Mouse (Mus musculus) intestine, postnatal 0 days (tissue): ENCODE data around the gene Gm17657. TPM values are rescaled to one million over a fixed set of nuclear protein-coding genes. Genes with fewer than 3 reads are reported as not detected.

Experiments
- ATAC-seq: fragments of 200-750 bp; cut with Nextera tagmentation; 2 replicates; pipeline ENCODE4 v1.8.0; 2017; ENCODE audit warnings: mild to moderate bottlenecking, moderate TSS enrichment, moderate library complexity
- H3K27ac ChIP-seq: fragments of 300-500 bp; sonication (generic); 2 replicates; pipeline ENCODE4 v1.5.1; 2014; ENCODE audit warnings: mild to moderate bottlenecking, low read depth, low read length, moderate library complexity
- H3K27me3 ChIP-seq: fragments of 300-500 bp; sonication (generic); replicated peaks from 2 replicates; pipeline ENCODE4 v1.6.1; 2014; ENCODE audit warnings: low read length, mixed read lengths; ENCODE audit not compliant: control insufficient read depth, insufficient read depth
- H3K36me3 ChIP-seq: fragments of 300-500 bp; sonication (generic); 2 replicates; pipeline ENCODE4 v1.6.1; 2014; ENCODE audit warnings: mild to moderate bottlenecking, moderate library complexity; ENCODE audit not compliant: control insufficient read depth, insufficient read depth
- H3K4me1 ChIP-seq: fragments of 300-500 bp; sonication (generic); replicated peaks from 2 replicates; pipeline ENCODE4 v1.6.1; 2014; ENCODE audit warnings: antibody characterized with exemption, low read length, mixed read lengths; ENCODE audit not compliant: control insufficient read depth, insufficient read depth
- H3K4me2 ChIP-seq: fragments of 300-500 bp; sonication (generic); replicated peaks from 2 replicates; pipeline ENCODE4 v1.6.1; 2014; ENCODE audit warnings: low read depth, mild to moderate bottlenecking, moderate library complexity
- H3K4me3 ChIP-seq: fragments of 300-500 bp; sonication (generic); 2 replicates; pipeline ENCODE4 v1.5.1; 2014; ENCODE audit warnings: low read depth, low read length
- H3K9ac ChIP-seq: fragments of 300-500 bp; sonication (generic); 2 replicates; pipeline ENCODE4 v1.6.1; 2014; ENCODE audit warnings: mild to moderate bottlenecking, low read depth, low read length
- H3K9me3 ChIP-seq: fragments of 300-500 bp; sonication (generic); 2 replicates; pipeline ENCODE4 v1.6.1; 2016; ENCODE audit warnings: mixed run types; ENCODE audit not compliant: control insufficient read depth
- CTCF ChIP-seq: sonication (generic); IDR thresholded peaks from 2 replicates; pipeline ENCODE4 v1.5.1; 2016; ENCODE audit warnings: low read depth, mild to moderate bottlenecking, control low read depth, antibody characterized with exemption, moderate library complexity
- WGBS: fragments of 180-500 bp; shearing (Covaris S2); extraction: QIAGEN DNeasy Blood & Tissue Kit; methylation state at CpG from one replicate; pipeline ENCODE4 v1.1.7; 2014; 5-methylcytosine and 5-hydroxymethylcytosine counted together
- polyA plus RNA-seq: library from polyadenylated mRNA; unstranded; fragments of >200 nt; fragmentation: Nextera tagmentation; extraction: Ambion mirVana; gene quantifications from 2 replicates; pipeline ENCODE4 v1.2.1, GENCODE M21; 2015

The Gm17657 gene
- polyA plus RNA-seq, 1 experiment from 2014 or later, result not detected

- H3K27ac ChIP-seq, result no peak overlapping the region
- no peak for TF ChIP-seq CTCF
- WGBS, result 66% methylated on average over 9 of the region's 9 CpGs
- ATAC-seq, result 0 out of 2 replicates have a peak, but pooled peaks have one; percentile 40
- H3K9me3 ChIP-seq, result no peaks in the 10 kb centered on the region
- peaks cover 22% of the 10 kb centered on the region; the same call in 1 of the 2 replicates for H3K36me3 ChIP-seq
- H3K4me1 ChIP-seq, result no peaks in the 10 kb centered on the region
- H3K4me2 ChIP-seq, result no peak overlapping the region
- no peak overlapping the region for H3K9ac ChIP-seq
- no peak overlapping the region for H3K4me3 ChIP-seq
- H3K27me3 ChIP-seq, result no peaks in the 10 kb centered on the region
Measured at GRCm38 (mm10) chr17:29586921-29587320, 37.5 kb upstream of the Gm17657 start.

GRCm38 (mm10) chr17:29585446-29585845 is 36.0 kb upstream of the Gm17657 start:
- H3K4me1 ChIP-seq, result 0 out of 2 replicates have a peak, but pooled peaks cover 2% of the 10 kb centered on the region
- WGBS, result 81% methylated on average over 6 of the region's 6 CpGs
- H3K9me3 ChIP-seq, result no peaks in the 10 kb centered on the region
- H3K4me3 ChIP-seq, result no peak overlapping the region
- H3K36me3 ChIP-seq, result peaks cover 23% of the 10 kb centered on the region; the same call in 1 of the 2 replicates
- no peak overlapping the region for H3K4me2 ChIP-seq
- ATAC-seq, result no peak
- no peak for TF ChIP-seq CTCF
- no peak overlapping the region for H3K27ac ChIP-seq
- no peak overlapping the region for H3K9ac ChIP-seq
- H3K27me3 ChIP-seq, result no peaks in the 10 kb centered on the region

GRCm38 (mm10) chr17:29584737-29585136 is 35.3 kb upstream of the Gm17657 start:
- 0 out of 2 replicates have a peak, but pooled peaks cover 3% of the 10 kb centered on the region for H3K4me1 ChIP-seq
- no peak overlapping the region for H3K4me2 ChIP-seq
- H3K9ac ChIP-seq, result no peak overlapping the region
- no peak overlapping the region for H3K27ac ChIP-seq
- 80% methylated on average over 3 of the region's 3 CpGs for WGBS
- no peak for TF ChIP-seq CTCF
- peaks cover 23% of the 10 kb centered on the region; the same call in 1 of the 2 replicates for H3K36me3 ChIP-seq
- no peak for ATAC-seq
- H3K4me3 ChIP-seq, result no peak overlapping the region
- no peaks in the 10 kb centered on the region for H3K9me3 ChIP-seq
- H3K27me3 ChIP-seq, result no peaks in the 10 kb centered on the region

- H3K9me3 ChIP-seq, result no peaks in the 10 kb centered on the region
- H3K27me3 ChIP-seq, result no peaks in the 10 kb centered on the region
- no peak for TF ChIP-seq CTCF
- H3K27ac ChIP-seq, result no peak overlapping the region
- peaks cover 19% of the 10 kb centered on the region; the same call in 1 of the 2 replicates for H3K36me3 ChIP-seq
- ATAC-seq, result no peak
- no peak overlapping the region for H3K4me2 ChIP-seq
- H3K4me1 ChIP-seq, result 0 out of 2 replicates have a peak, but pooled peaks cover 3% of the 10 kb centered on the region
- H3K4me3 ChIP-seq, result no peak overlapping the region
- 79% methylated on average over 5 of the region's 5 CpGs for WGBS
- H3K9ac ChIP-seq, result no peak overlapping the region
Measured at GRCm38 (mm10) chr17:29584306-29584705, 34.9 kb upstream of the Gm17657 start.

GRCm38 (mm10) chr17:29583569-29583968 is 34.1 kb upstream of the Gm17657 start:
- no peak for TF ChIP-seq CTCF
- Histone ChIP-seq H3K4me2 (no peak overlapping the region), H3K27me3 (no peaks in the 10 kb centered on the region), H3K9ac (no peak overlapping the region), H3K4me3 (no peak overlapping the region), H3K27ac (no peak overlapping the region), H3K36me3 (peaks cover 27% of the 10 kb centered on the region; the same call in 1 of the 2 replicates), H3K4me1 (peaks cover 3% of the 10 kb centered on the region; the same call in 1 of the 2 replicates), H3K9me3 (no peaks in the 10 kb centered on the region)
- no peak for ATAC-seq
- 91% methylated on average over 5 of the region's 5 CpGs for WGBS

- Histone ChIP-seq H3K4me1 (peaks cover 3% of the 10 kb centered on the region; the same call in 1 of the 2 replicates), H3K36me3 (peaks cover 42% of the 10 kb centered on the region), H3K9ac (no peak overlapping the region), H3K9me3 (no peaks in the 10 kb centered on the region), H3K4me2 (no peak overlapping the region), H3K4me3 (no peak overlapping the region), H3K27me3 (no peaks in the 10 kb centered on the region), H3K27ac (peak overlapping the region; percentile 57)
- 43% methylated on average over 4 of the region's 4 CpGs for WGBS
- no peak for TF ChIP-seq CTCF
- peak; percentile 83 for ATAC-seq
Measured at GRCm38 (mm10) chr17:29579579-29580126, 30.2 kb upstream of the Gm17657 start.
